Mouse (Mus musculus): ENCODE measurements around the gene Nkain4. TPM values are rescaled to one million over a fixed set of nuclear protein-coding genes. Genes with fewer than 3 reads are reported as not detected.

The Nkain4 gene
- polyA plus RNA-seq, 1 experiment from 2014 or later = 63.6 TPM

Small RNAs within 50 kb of the gene (microRNA-seq; reads per million reads assigned to microRNA genes)
- gene Mir124a-3 = 12.7 reads per million, percentile 32 among the genes with 10 or more reads in this experiment

Other genes starting within 250 kb of the Nkain4 start
- 28.8 and 30.5 TPM in 2 replicates for gene Dido1, start 244.7 kb downstream of the Nkain4 start, polyA plus RNA-seq (2014; fragmentation: Nextera tagmentation; extraction: Ambion mirVana)
- gene Gid8, start 244.6 kb downstream of the Nkain4 start, polyA plus RNA-seq (2014; fragmentation: Nextera tagmentation; extraction: Ambion mirVana) = 63.3 and 63.4 TPM in 2 replicates
- 0.19 TPM in 1 of 2 replicates, not detected in the other for gene Slc17a9, start 229.4 kb downstream of the Nkain4 start, polyA plus RNA-seq (2014; fragmentation: Nextera tagmentation; extraction: Ambion mirVana)
- gene Bhlhe23, start 177.8 kb downstream of the Nkain4 start, polyA plus RNA-seq (2014; fragmentation: Nextera tagmentation; extraction: Ambion mirVana) = 22.2 and 23.5 TPM in 2 replicates
- gene Ythdf1, start 33.8 kb downstream of the Nkain4 start, polyA plus RNA-seq (2014; fragmentation: Nextera tagmentation; extraction: Ambion mirVana) = 68.5 and 72.4 TPM in 2 replicates
- gene Birc7, start 25.7 kb downstream of the Nkain4 start, polyA plus RNA-seq (2014; fragmentation: Nextera tagmentation; extraction: Ambion mirVana) = 0.14 and 0.45 TPM in 2 replicates
- gene Arfgap1, start 12.5 kb upstream of the Nkain4 start, polyA plus RNA-seq (2014; fragmentation: Nextera tagmentation; extraction: Ambion mirVana) = 38.6 and 45.7 TPM in 2 replicates
- gene Col20a1, start 31.8 kb upstream of the Nkain4 start, polyA plus RNA-seq (2014; fragmentation: Nextera tagmentation; extraction: Ambion mirVana) = 0.18 and 0.26 TPM in 2 replicates
- gene Chrna4, start 88.8 kb upstream of the Nkain4 start, polyA plus RNA-seq (2014; fragmentation: Nextera tagmentation; extraction: Ambion mirVana) = 41.2 and 44.2 TPM in 2 replicates
- gene Kcnq2, start 180.6 kb upstream of the Nkain4 start, polyA plus RNA-seq (2014; fragmentation: Nextera tagmentation; extraction: Ambion mirVana) = 8.7 and 8.8 TPM in 2 replicates
- 0.87 and 0.94 TPM in 2 replicates for gene Eef1a2, start 202.3 kb upstream of the Nkain4 start, polyA plus RNA-seq (2014; fragmentation: Nextera tagmentation; extraction: Ambion mirVana)
- gene Ppdpf, start 232.5 kb upstream of the Nkain4 start, polyA plus RNA-seq (2014; fragmentation: Nextera tagmentation; extraction: Ambion mirVana) = 414 and 426 TPM in 2 replicates
- gene Ptk6, start 248.1 kb upstream of the Nkain4 start, polyA plus RNA-seq (2014; fragmentation: Nextera tagmentation; extraction: Ambion mirVana) = not detected in 2 replicates